Mouse (Mus musculus) liver, embryonic 16.5 days (tissue): ENCODE measurements around the gene Rb1. TPM values are rescaled to one million over a fixed set of nuclear protein-coding genes. Genes with fewer than 3 reads are reported as not detected.

Experiments
- ATAC-seq: fragments of 200-750 bp; cut with Nextera tagmentation; 2 replicates; pipeline ENCODE4 v1.8.0; 2017; ENCODE audit warnings: low read depth, mild to moderate bottlenecking, moderate number of reproducible peaks, moderate library complexity
- H3K27ac ChIP-seq: fragments of 300-500 bp; sonication (generic); 2 replicates; pipeline ENCODE4 v1.5.1; 2014; ENCODE audit warnings: mild to moderate bottlenecking, low read length
- H3K27me3 ChIP-seq: fragments of 300-500 bp; sonication (generic); 2 replicates; pipeline ENCODE4 v1.6.1; 2014; ENCODE audit warnings: low read depth, low read length, mixed read lengths; ENCODE audit not compliant: control insufficient read depth, insufficient read depth
- H3K36me3 ChIP-seq: fragments of 300-500 bp; sonication (generic); 2 replicates; pipeline ENCODE4 v1.6.1; 2014; ENCODE audit warnings: mild to moderate bottlenecking; ENCODE audit not compliant: control insufficient read depth, insufficient read depth
- H3K4me1 ChIP-seq: fragments of 300-500 bp; sonication (generic); 2 replicates; pipeline ENCODE4 v1.6.1; 2014; ENCODE audit warnings: low read depth, low read length, mixed read lengths; ENCODE audit not compliant: control insufficient read depth
- H3K4me2 ChIP-seq: fragments of 300-500 bp; sonication (generic); 2 replicates; pipeline ENCODE4 v1.6.1; 2014; ENCODE audit warnings: low read depth, low read length, mixed read lengths
- H3K4me3 ChIP-seq: fragments of 300-500 bp; sonication (generic); 2 replicates; pipeline ENCODE4 v1.5.1; 2014; ENCODE audit warnings: low read depth, mild to moderate bottlenecking, low read length
- H3K9ac ChIP-seq: fragments of 300-500 bp; sonication (generic); 2 replicates; pipeline ENCODE4 v1.6.1; 2014; ENCODE audit warnings: low read depth, low read length
- H3K9me3 ChIP-seq: fragments of 300-500 bp; sonication (generic); replicated peaks from 2 replicates; pipeline ENCODE4 v1.6.1; 2016; ENCODE audit warnings: low read length; ENCODE audit not compliant: control insufficient read depth
- WGBS: fragments of 180-500 bp; shearing (Covaris S2); extraction: QIAGEN DNeasy Blood & Tissue Kit; methylation state at CpG from one replicate; pipeline ENCODE4 v1.1.7; 2014; ENCODE audit not compliant: insufficient replicate concordance; 5-methylcytosine and 5-hydroxymethylcytosine counted together
- polyA plus RNA-seq: library from polyadenylated mRNA; unstranded; fragments of >200 nt; fragmentation: Nextera tagmentation; extraction: Ambion mirVana; gene quantifications from 2 replicates; pipeline ENCODE4 v1.2.1, GENCODE M21; 2015

The Rb1 gene
- polyA plus RNA-seq, 1 experiment from 2014 or later, result 18.5 TPM

DNA sequence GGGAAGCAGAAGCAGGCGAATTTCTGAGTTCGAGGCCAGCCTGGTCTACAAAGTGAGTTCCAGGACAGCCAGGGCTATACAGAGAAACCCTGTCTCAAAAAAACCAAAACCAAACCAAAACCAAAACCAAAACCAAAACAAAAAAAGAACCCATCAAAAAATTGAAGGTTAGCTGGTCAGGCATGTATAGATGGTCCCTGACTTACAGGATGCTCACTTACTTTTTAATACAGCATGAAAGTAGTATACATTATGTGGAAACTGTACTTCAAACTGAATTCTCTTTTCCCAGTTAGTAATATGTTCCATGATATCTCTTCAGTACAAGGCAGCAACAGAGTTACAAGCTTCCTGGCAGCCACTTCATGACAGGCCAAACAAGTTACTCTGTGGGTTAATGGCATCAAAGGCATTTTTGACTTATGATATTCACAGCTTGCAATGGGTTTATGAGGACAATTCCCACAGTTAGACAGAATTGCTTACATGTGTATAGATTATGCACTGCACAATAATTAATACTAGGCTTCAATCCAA, 81.5 kb downstream of the Rb1 start:
- ATAC-seq, result no peak
- no peaks in the 10 kb centered on the region for H3K27me3 ChIP-seq
- no peaks in the 10 kb centered on the region; the same call in 1 of the 2 replicates for H3K36me3 ChIP-seq
- H3K9ac ChIP-seq, result no peak overlapping the region
- no peak overlapping the region for H3K4me3 ChIP-seq
- H3K4me2 ChIP-seq, result no peak overlapping the region
- H3K27ac ChIP-seq, result no peak overlapping the region
- H3K4me1 ChIP-seq, result no peaks in the 10 kb centered on the region
- no peaks in the 10 kb centered on the region for H3K9me3 ChIP-seq
- 79% methylated on average over 2 of the region's 2 CpGs for WGBS

GRCm38 (mm10) chr14:73239857-73240256, 85.8 kb downstream of the Rb1 start:
- Histone ChIP-seq H3K27ac (no peak overlapping the region), H3K27me3 (no peaks in the 10 kb centered on the region), H3K4me2 (no peak overlapping the region), H3K9me3 (no peaks in the 10 kb centered on the region), H3K4me3 (no peak overlapping the region), H3K4me1 (no peaks in the 10 kb centered on the region; the same call in 1 of the 2 replicates), H3K9ac (no peak overlapping the region), H3K36me3 (no peaks in the 10 kb centered on the region; the same call in 1 of the 2 replicates)
- 38% methylated on average over 3 of the region's 3 CpGs for WGBS
- no peak for ATAC-seq

DNA sequence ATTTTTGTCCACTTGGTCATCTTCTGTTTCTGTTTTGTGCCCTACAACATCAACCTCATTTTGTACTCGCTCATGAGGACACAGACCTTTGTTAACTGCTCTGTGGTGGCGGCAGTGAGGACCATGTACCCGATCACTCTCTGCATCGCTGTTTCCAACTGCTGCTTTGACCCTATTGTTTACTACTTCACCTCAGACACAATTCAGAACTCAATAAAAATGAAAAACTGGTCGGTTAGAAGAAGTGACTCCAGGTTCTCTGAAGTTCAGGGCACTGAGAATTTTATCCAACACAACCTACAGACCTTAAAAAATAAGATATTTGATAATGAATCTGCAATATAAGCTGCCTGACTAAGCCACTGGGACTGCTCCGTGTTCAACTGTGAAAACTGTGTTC, 86.3 kb downstream of the Rb1 start:
- peak overlapping the region; percentile 55 for H3K4me3 ChIP-seq
- H3K4me2 ChIP-seq, result peak overlapping the region; percentile 43
- H3K9me3 ChIP-seq, result no peaks in the 10 kb centered on the region
- no peaks in the 10 kb centered on the region; the same call in 1 of the 2 replicates for H3K36me3 ChIP-seq
- peak overlapping the region; percentile 62 for H3K9ac ChIP-seq
- no peaks in the 10 kb centered on the region for H3K27me3 ChIP-seq
- peaks cover 6% of the 10 kb centered on the region for H3K4me1 ChIP-seq
- WGBS, result under 1% methylated on average over 6 of the region's 6 CpGs
- peak overlapping the region; percentile 1 for H3K27ac ChIP-seq
- peak; percentile 56 for ATAC-seq

DNA sequence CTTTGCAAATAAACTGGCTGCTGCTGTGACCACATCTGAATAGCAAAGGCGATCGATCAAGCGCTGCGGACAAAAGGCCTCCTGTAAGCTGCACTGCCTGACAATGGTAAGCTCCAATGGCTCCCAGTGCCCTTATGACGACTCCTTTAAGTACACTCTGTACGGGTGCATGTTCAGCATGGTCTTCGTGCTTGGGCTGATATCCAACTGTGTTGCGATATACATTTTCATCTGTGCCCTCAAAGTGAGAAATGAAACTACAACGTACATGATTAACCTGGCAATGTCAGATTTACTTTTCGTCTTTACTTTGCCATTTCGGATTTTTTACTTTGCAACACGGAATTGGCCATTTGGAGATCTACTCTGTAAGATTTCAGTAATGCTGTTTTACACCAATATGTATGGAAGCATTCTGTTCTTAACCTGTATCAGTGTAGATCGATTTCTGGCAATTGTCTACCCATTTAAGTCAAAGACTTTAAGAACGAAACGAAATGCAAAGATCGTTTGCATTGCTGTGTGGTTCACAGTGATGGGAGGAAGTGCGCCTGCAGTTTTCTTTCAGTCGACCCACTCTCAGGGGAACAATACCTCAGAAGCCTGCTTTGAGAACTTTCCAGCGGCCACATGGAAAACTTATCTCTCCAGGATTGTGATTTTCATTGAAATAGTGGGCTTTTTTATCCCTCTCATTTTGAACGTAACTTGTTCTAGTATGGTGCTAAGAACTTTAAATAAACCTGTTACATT, 86.9 kb downstream of the Rb1 start:
- peak overlapping the region; percentile 84 for H3K27ac ChIP-seq
- H3K4me2 ChIP-seq, result peak overlapping the region; percentile 43
- no peaks in the 10 kb centered on the region for H3K9me3 ChIP-seq
- H3K36me3 ChIP-seq, result no peaks in the 10 kb centered on the region; the same call in 1 of the 2 replicates
- peaks cover 9% of the 10 kb centered on the region for H3K4me1 ChIP-seq
- peak overlapping the region; percentile 55 for H3K4me3 ChIP-seq
- no peaks in the 10 kb centered on the region for H3K27me3 ChIP-seq
- under 1% methylated on average over 20 of the region's 20 CpGs for WGBS
- peak; percentile 72 for ATAC-seq
- peak overlapping the region; percentile 62 for H3K9ac ChIP-seq

DNA sequence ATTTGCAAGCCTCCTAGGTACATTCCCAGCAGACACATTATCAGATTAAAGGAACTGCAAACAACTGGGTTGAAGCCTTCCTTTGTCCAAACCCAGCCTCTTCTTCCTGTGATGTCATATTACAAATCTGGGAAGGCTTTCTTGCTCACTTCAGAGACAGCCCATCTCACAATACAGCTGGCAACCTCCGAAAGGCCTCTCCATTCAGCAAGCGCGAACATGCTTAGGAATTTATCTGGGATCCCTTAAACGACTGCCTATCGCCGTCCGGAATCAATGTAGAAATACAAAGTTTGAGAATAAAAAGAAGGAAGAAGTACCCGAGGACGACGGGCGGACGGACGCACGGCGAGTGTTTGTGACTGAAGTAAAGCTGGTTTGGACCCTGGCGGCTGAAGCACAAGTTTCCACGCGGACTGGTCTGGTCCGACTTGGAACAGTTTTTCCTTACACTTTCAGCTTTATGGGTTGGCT, 87.7 kb downstream of the Rb1 start, which contains the start of gene Lpar6:
Gene Lpar6, plus strand, starts transcription at position 48 of the 474 bp plus-strand sequence.
- peak within 1 kb of the TSS; percentile 55 for H3K4me3 ChIP-seq
- no peaks in the 10 kb centered on the region for H3K9me3 ChIP-seq
- under 1% methylated on average over 19 of the region's 19 CpGs for WGBS
- peak; percentile 49 for ATAC-seq
- H3K36me3 ChIP-seq, result no peaks in the 10 kb centered on the region; the same call in 1 of the 2 replicates
- peak within 1 kb of the TSS; percentile 43 for H3K4me2 ChIP-seq
- H3K4me1 ChIP-seq, result peaks cover 9% of the 10 kb centered on the region
- peak within 1 kb of the TSS; percentile 84 for H3K27ac ChIP-seq
- H3K9ac ChIP-seq, result peak within 1 kb of the TSS; percentile 62
- H3K27me3 ChIP-seq, result no peaks in the 10 kb centered on the region

DNA sequence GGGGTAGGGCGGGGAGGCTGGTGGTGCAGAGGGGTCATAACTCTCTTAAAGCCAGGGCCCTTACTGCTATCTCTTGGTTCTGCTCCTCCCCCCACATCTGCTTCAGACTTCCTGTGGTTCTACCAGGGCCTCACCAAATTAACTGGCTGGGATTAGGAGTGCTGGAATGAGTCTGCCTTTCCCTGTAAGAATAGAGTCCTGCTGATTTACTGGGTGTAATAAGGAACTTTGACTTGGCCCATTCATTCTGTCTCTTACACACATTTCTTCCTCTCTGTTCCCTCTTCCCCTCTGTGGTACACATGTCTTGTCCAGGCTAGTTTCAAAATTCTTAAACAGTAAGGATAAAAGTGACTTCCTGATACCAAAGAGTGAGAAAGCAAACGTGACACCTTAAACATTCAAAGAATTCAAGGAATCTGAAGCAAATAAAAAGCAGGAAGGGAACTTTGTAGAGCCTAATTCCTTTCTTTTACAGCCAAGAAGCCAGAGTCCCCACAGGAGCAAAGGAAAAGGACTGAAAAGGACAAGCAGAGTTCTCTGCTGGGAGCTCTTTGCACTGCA, 91.1 kb downstream of the Rb1 start:
- peak; percentile 28; the same call in 1 of the 2 replicates for ATAC-seq
- H3K4me2 ChIP-seq, result no peak overlapping the region
- peaks cover 9% of the 10 kb centered on the region for H3K4me1 ChIP-seq
- 14% methylated on average over 2 of the region's 2 CpGs for WGBS
- H3K36me3 ChIP-seq, result no peaks in the 10 kb centered on the region
- peak overlapping the region; percentile 50 for H3K27ac ChIP-seq
- no peaks in the 10 kb centered on the region for H3K9me3 ChIP-seq
- no peak overlapping the region for H3K9ac ChIP-seq
- H3K27me3 ChIP-seq, result no peaks in the 10 kb centered on the region
- no peak overlapping the region for H3K4me3 ChIP-seq

DNA sequence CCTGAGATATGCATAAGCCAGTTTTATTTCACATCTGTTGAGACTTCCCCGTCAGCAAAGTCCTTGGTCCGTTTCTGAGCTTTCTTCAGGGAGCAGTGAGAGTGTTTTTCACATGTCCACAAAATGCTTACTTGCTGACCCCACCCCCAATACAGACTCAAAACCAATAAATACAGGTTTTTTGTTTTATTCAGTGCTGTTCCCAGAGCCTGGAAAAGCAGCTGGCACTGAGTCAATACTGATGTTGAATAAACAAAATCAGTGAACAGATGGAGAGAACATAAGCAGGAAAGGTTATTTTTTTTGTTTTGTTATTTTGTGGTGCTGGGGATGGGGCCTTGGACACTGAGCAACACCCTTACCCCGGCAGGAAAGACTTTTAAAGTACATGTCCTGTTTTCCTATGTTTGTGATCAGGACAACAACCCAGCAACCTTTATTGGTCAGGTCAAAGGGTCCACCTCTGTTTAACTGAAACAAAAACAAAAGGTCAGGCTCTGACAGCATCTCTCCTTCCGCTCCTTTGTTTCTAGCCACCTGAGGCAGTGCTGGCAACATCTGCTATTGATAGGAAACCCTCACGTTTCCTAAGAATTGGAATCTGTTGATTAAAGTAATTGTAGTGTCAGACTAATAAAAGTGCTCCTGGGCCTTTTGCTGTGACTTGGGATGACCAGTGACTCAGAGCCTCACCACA, 94.2 kb downstream of the Rb1 start:
- Histone ChIP-seq H3K27ac (no peak overlapping the region), H3K4me2 (no peak overlapping the region), H3K4me3 (no peak overlapping the region), H3K9ac (no peak overlapping the region), H3K4me1 (peaks cover 9% of the 10 kb centered on the region), H3K27me3 (no peaks in the 10 kb centered on the region), H3K9me3 (no peaks in the 10 kb centered on the region), H3K36me3 (no peaks in the 10 kb centered on the region)
- 69% methylated on average over 5 of the region's 5 CpGs for WGBS
- no peak for ATAC-seq

DNA sequence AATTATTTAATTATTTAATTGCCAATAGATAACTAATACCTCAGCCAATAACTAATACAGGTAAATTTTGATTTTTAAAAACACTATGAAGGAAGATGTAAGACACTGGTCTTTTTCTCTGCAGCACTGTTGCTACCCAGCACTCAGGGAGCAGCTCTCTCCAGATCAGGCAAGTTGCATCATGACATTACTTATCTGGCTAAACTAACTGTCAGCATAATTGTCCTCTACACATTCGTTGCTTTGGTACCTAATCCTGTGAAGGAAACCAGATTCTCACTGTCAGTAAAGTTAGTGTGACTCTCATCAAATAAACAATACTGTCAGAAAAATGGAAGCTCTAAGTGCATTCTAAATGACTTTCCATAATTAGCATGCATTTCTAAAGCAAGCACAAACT, 98.8 kb downstream of the Rb1 start:
- Histone ChIP-seq H3K4me1 (no peaks in the 10 kb centered on the region), H3K9ac (no peak overlapping the region), H3K4me3 (no peak overlapping the region), H3K36me3 (no peaks in the 10 kb centered on the region; the same call in 1 of the 2 replicates), H3K27me3 (no peaks in the 10 kb centered on the region), H3K27ac (no peak overlapping the region), H3K4me2 (no peak overlapping the region), H3K9me3 (no peaks in the 10 kb centered on the region)
- ATAC-seq, result no peak
- WGBS, result 18% methylated on average over 1 of the region's 1 CpGs
